Mouse (Mus musculus) T-helper 17 cell (primary cell): ENCODE results near the gene Tuba3b.

Source experiments
- in situ Hi-C, 2 experiments: fragments of 300-600 bp; cut with MboI, MseI; formaldehyde crosslinking; loops; 1 replicate in 1 of 2; 2 replicates in 1 of 2; pipeline ENCODE4 v1.15.1; 2025; ENCODE audit warnings: high pct_unique_total_duplicates in 2 of 2

Gene Tuba3b

GRCm38 (mm10) chr6:145615666-145616210 lies at the start of gene Tuba3b:
Tuba3b (plus strand) TSS chr6:145615757.
- in situ Hi-C loops = no loop called here

- in situ Hi-C loops = no loop called here
Measured at GRCm38 (mm10) chr6:145567296-145567695, 48.3 kb upstream of the Tuba3b start.

GRCm38 (mm10) chr6:145567832-145568231 lies 47.7 kb upstream of the Tuba3b start:
- in situ Hi-C loops = no loop called here

- in situ Hi-C loops = no loop called here
Measured at GRCm38 (mm10) chr6:145568701-145569100, 46.9 kb upstream of the Tuba3b start.

GRCm38 (mm10) chr6:145573250-145574013 lies 42.1 kb upstream of the Tuba3b start:
- in situ Hi-C loops = no loop called here

GRCm38 (mm10) chr6:145576762-145577161 lies 38.8 kb upstream of the Tuba3b start:
- in situ Hi-C loops = no loop called here

GRCm38 (mm10) chr6:145578457-145579185 lies 36.9 kb upstream of the Tuba3b start:
- in situ Hi-C loops = no loop called here

- in situ Hi-C loops = no loop called here
Measured at GRCm38 (mm10) chr6:145579761-145580160, 35.8 kb upstream of the Tuba3b start.

- in situ Hi-C loops = no loop called here
Measured at GRCm38 (mm10) chr6:145581366-145582170, 34.0 kb upstream of the Tuba3b start.

GRCm38 (mm10) chr6:145585052-145585973 lies 30.2 kb upstream of the Tuba3b start:
- in situ Hi-C loops = loop anchor here in 1 of 2 experiments (5.0 kb wide), 1 partner anchor 103 kb away; no protein-coding TSS in a partner anchor

GRCm38 (mm10) chr6:145590501-145591293 lies 24.9 kb upstream of the Tuba3b start:
- in situ Hi-C loops = no loop called here

GRCm38 (mm10) chr6:145591578-145591977 lies 24.0 kb upstream of the Tuba3b start:
- in situ Hi-C loops = no loop called here

GRCm38 (mm10) chr6:145592036-145592435 lies 23.5 kb upstream of the Tuba3b start:
- in situ Hi-C loops = no loop called here

- in situ Hi-C loops = no loop called here
Measured at GRCm38 (mm10) chr6:145592531-145592998, 23.0 kb upstream of the Tuba3b start.

- in situ Hi-C loops = no loop called here
Measured at GRCm38 (mm10) chr6:145593991-145594390, 21.6 kb upstream of the Tuba3b start.

GRCm38 (mm10) chr6:145595905-145596304 lies 19.7 kb upstream of the Tuba3b start:
- in situ Hi-C loops = no loop called here

GRCm38 (mm10) chr6:145598794-145599555 lies 16.6 kb upstream of the Tuba3b start:
- in situ Hi-C loops = no loop called here

GRCm38 (mm10) chr6:145604126-145604525 lies 11.4 kb upstream of the Tuba3b start:
- in situ Hi-C loops = no loop called here

GRCm38 (mm10) chr6:145604648-145605047 lies 10.9 kb upstream of the Tuba3b start:
- in situ Hi-C loops = no loop called here
